Mouse (Mus musculus): Measurements from ENCODE around the gene Mef2d. TPM values are rescaled to one million over a fixed set of nuclear protein-coding genes. Genes with fewer than 3 reads are reported as not detected.

Gene Mef2d
- polyA plus RNA-seq, 2 experiments = 6.4 to 10.3 TPM

GRCm38 (mm10) chr3:88148776-88149509 lies 6.8 kb downstream of the Mef2d start:
- Histone ChIP-seq H3K4me1 (replicated peaks; ENCODE audit: control insufficient read depth in 2 of 2, insufficient read depth in 2 of 2, low read length in 1 of 2) (peaks cover 54 to 62% of the 10 kb centered on the region in 2 experiments), H3K27ac (peak overlapping the region; percentile 25), H3K4me3 (ENCODE audit: insufficient read depth in 1 of 2, low read depth in 2 of 2, low read length in 2 of 2) (no peak overlapping the region), H3K4me2 (ENCODE audit: low read depth) (peak overlapping the region; percentile 30), H3K9ac (replicated peaks) (no peak overlapping the region), H3K27me3 (ENCODE audit: control insufficient read depth, insufficient read depth, low read length) (no peaks in the 10 kb centered on the region), H3K36me3 (replicated peaks; ENCODE audit: control insufficient read depth, insufficient read depth, low read depth) (no peaks in the 10 kb centered on the region), H3K9me3 (ENCODE audit: control insufficient read depth, low read length) (no peaks in the 10 kb centered on the region)
- WGBS (ENCODE audit: insufficient replicate concordance) = 37% methylated on average over 4 of the region's 4 CpGs
- ATAC-seq (ENCODE audit: insufficient read depth) (no peak), DNase-seq (ENCODE audit: low read depth in 3 of 3, low spot score in 3 of 3) (no peak)
- TF ChIP-seq EP300 (IDR thresholded peaks at IDR 0.05; ENCODE audit: low read depth) = no peak
- TF ChIP-seq CTCF (IDR thresholded peaks at IDR 0.05; ENCODE audit: low read depth) = no peak

GRCm38 (mm10) chr3:88149510-88149974 lies 7.4 kb downstream of the Mef2d start:
- no peak for TF ChIP-seq CTCF (IDR thresholded peaks at IDR 0.05; ENCODE audit: low read depth)
- no peak for TF ChIP-seq EP300 (IDR thresholded peaks at IDR 0.05; ENCODE audit: low read depth)
- Histone ChIP-seq H3K27me3 (ENCODE audit: control insufficient read depth, insufficient read depth, low read length) (no peaks in the 10 kb centered on the region), H3K9me3 (ENCODE audit: control insufficient read depth, low read length) (no peaks in the 10 kb centered on the region), H3K4me2 (ENCODE audit: low read depth) (peak overlapping the region; percentile 29), H3K9ac (replicated peaks) (no peak overlapping the region; the same call in 1 of the 2 replicates), H3K4me3 (ENCODE audit: insufficient read depth in 1 of 2, low read depth in 2 of 2, low read length in 2 of 2) (no peak overlapping the region), H3K36me3 (replicated peaks; ENCODE audit: control insufficient read depth, insufficient read depth, low read depth) (no peaks in the 10 kb centered on the region), H3K4me1 (replicated peaks; ENCODE audit: control insufficient read depth in 2 of 2, insufficient read depth in 2 of 2, low read length in 1 of 2) (peaks cover 48 to 56% of the 10 kb centered on the region in 2 experiments), H3K27ac (no peak overlapping the region)
- WGBS (ENCODE audit: insufficient replicate concordance) = 31% methylated on average over 6 of the region's 6 CpGs
- no peak for ATAC-seq (ENCODE audit: insufficient read depth)
- no peak for DNase-seq (ENCODE audit: low read depth in 3 of 3, low spot score in 3 of 3)

GRCm38 (mm10) chr3:88150061-88150998 lies 8.2 kb downstream of the Mef2d start:
- peak; percentile 32; the same call in 1 of the 2 replicates for TF ChIP-seq CTCF (IDR thresholded peaks at IDR 0.05; ENCODE audit: low read depth)
- TF ChIP-seq EP300 (IDR thresholded peaks at IDR 0.05; ENCODE audit: low read depth) = no peak
- peak overlapping the region; percentile 29; the same call in 1 of the 2 replicates for H3K4me2 ChIP-seq (ENCODE audit: low read depth)
- no peak overlapping the region for H3K4me3 ChIP-seq (ENCODE audit: insufficient read depth in 1 of 2, low read depth in 2 of 2, low read length in 2 of 2)
- no peak overlapping the region for H3K27ac ChIP-seq
- H3K9ac ChIP-seq (replicated peaks) = no peak overlapping the region
- WGBS (ENCODE audit: insufficient replicate concordance) = 27% methylated on average over 14 of the region's 14 CpGs
- no peaks in the 10 kb centered on the region for H3K36me3 ChIP-seq (replicated peaks; ENCODE audit: control insufficient read depth, insufficient read depth, low read depth)
- no peak for ATAC-seq (ENCODE audit: insufficient read depth)
- DNase-seq (ENCODE audit: low read depth in 3 of 3, low spot score in 3 of 3) = no peak
- peaks cover 41 to 48% of the 10 kb centered on the region in 2 experiments for H3K4me1 ChIP-seq (replicated peaks; ENCODE audit: control insufficient read depth in 2 of 2, insufficient read depth in 2 of 2, low read length in 1 of 2)
- H3K9me3 ChIP-seq (ENCODE audit: control insufficient read depth, low read length) = no peaks in the 10 kb centered on the region
- no peaks in the 10 kb centered on the region for H3K27me3 ChIP-seq (ENCODE audit: control insufficient read depth, insufficient read depth, low read length)

GRCm38 (mm10) chr3:88150999-88151364 lies 8.8 kb downstream of the Mef2d start:
- no peak for DNase-seq (ENCODE audit: low read depth in 3 of 3, low spot score in 3 of 3)
- H3K27ac ChIP-seq = no peak overlapping the region
- no peak for ATAC-seq (ENCODE audit: insufficient read depth)
- 53% methylated on average over 3 of the region's 3 CpGs for WGBS (ENCODE audit: insufficient replicate concordance)
- no peak overlapping the region for H3K4me3 ChIP-seq (ENCODE audit: insufficient read depth in 1 of 2, low read depth in 2 of 2, low read length in 2 of 2)
- H3K9ac ChIP-seq (replicated peaks) = no peak overlapping the region
- TF ChIP-seq EP300 (IDR thresholded peaks at IDR 0.05; ENCODE audit: low read depth) = no peak
- TF ChIP-seq CTCF (IDR thresholded peaks at IDR 0.05; ENCODE audit: low read depth) = no peak
- H3K27me3 ChIP-seq (ENCODE audit: control insufficient read depth, insufficient read depth, low read length) = no peaks in the 10 kb centered on the region
- H3K36me3 ChIP-seq (replicated peaks; ENCODE audit: control insufficient read depth, insufficient read depth, low read depth) = peaks cover under 1% of the 10 kb centered on the region
- H3K4me1 ChIP-seq (replicated peaks; ENCODE audit: control insufficient read depth in 2 of 2, insufficient read depth in 2 of 2, low read length in 1 of 2) = peaks cover 36 to 41% of the 10 kb centered on the region in 2 experiments
- no peaks in the 10 kb centered on the region for H3K9me3 ChIP-seq (ENCODE audit: control insufficient read depth, low read length)
- H3K4me2 ChIP-seq (ENCODE audit: low read depth) = no peak overlapping the region

GRCm38 (mm10) chr3:88152056-88152455 lies 9.9 kb downstream of the Mef2d start:
- no peak for DNase-seq (ENCODE audit: low read depth in 3 of 3, low spot score in 3 of 3)
- Histone ChIP-seq H3K27ac (no peak overlapping the region), H3K4me3 (ENCODE audit: insufficient read depth in 1 of 2, low read depth in 2 of 2, low read length in 2 of 2) (no peak overlapping the region), H3K36me3 (replicated peaks; ENCODE audit: control insufficient read depth, insufficient read depth, low read depth) (peaks cover 9% of the 10 kb centered on the region), H3K27me3 (ENCODE audit: control insufficient read depth, insufficient read depth, low read length) (no peaks in the 10 kb centered on the region), H3K4me2 (ENCODE audit: low read depth) (no peak overlapping the region), H3K9me3 (ENCODE audit: control insufficient read depth, low read length) (no peaks in the 10 kb centered on the region), H3K4me1 (replicated peaks; ENCODE audit: control insufficient read depth in 2 of 2, insufficient read depth in 2 of 2, low read length in 1 of 2) (peaks cover 26 to 30% of the 10 kb centered on the region in 2 experiments), H3K9ac (replicated peaks) (no peak overlapping the region)
- no peak for ATAC-seq (ENCODE audit: insufficient read depth)
- TF ChIP-seq EP300 (IDR thresholded peaks at IDR 0.05; ENCODE audit: low read depth) = no peak
- no peak for TF ChIP-seq CTCF (IDR thresholded peaks at IDR 0.05; ENCODE audit: low read depth)
- 65% methylated on average over 3 of the region's 3 CpGs for WGBS (ENCODE audit: insufficient replicate concordance)

Data from liver, embryonic 14.5 days (tissue).